Mouse (Mus musculus) lung, adult 2 months (tissue): ENCODE data around the gene S100a13.

ENCODE experiments used
- CTCF ChIP-seq: fragments of 200-500 bp; IDR thresholded peaks from 2 replicates; pipeline ENCODE4 v1.5.1; 2011; ENCODE audit warnings: mild to moderate bottlenecking, low read length, control low read depth; ENCODE audit not compliant: insufficient read depth
- POLR2A ChIP-seq: fragments of 200-500 bp; IDR thresholded peaks from 2 replicates; pipeline ENCODE4 v1.6.1; 2011; ENCODE audit warnings: low read depth, mild to moderate bottlenecking, control low read depth, low read length, borderline replicate concordance; ENCODE audit errors: extremely low read depth

DNA sequence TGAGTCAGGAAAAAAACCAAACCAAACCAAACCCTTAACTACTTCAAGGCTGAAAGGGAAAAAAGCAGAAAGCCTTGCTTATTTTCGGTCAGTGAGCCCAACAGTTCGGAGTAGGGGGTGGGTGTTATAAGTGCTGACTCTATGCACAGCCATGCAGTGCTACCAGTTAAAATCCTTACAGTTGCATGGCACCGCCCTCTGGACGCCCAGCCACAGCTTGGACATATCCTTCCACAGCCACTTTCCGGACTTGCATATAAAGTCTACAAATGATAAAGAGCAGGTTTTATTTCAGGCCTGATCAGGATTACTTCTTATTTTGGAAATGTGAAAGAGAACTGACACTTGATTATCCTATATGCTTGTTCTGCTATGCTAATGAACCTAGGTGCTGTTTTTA lies 9.0 kb upstream of the S100a13 start:
- TF ChIP-seq CTCF = no peak
- TF ChIP-seq POLR2A = no peak
